Mouse (Mus musculus) olfactory bulb, adult 2 months (tissue): Measurements from ENCODE around the gene Macf1.

Experiments
- CTCF ChIP-seq: fragments of 200-500 bp; IDR thresholded peaks from 2 replicates; pipeline ENCODE4 v1.5.1; 2012; ENCODE audit warnings: low read depth, mild to moderate bottlenecking, low read length, moderate library complexity; ENCODE audit not compliant: insufficient read depth
- POLR2A ChIP-seq: fragments of 200-500 bp; IDR thresholded peaks from 2 replicates; pipeline ENCODE4 v1.6.1; 2012; ENCODE audit warnings: mild to moderate bottlenecking, low read depth, low read length, moderate library complexity; ENCODE audit not compliant: insufficient read depth

DNA sequence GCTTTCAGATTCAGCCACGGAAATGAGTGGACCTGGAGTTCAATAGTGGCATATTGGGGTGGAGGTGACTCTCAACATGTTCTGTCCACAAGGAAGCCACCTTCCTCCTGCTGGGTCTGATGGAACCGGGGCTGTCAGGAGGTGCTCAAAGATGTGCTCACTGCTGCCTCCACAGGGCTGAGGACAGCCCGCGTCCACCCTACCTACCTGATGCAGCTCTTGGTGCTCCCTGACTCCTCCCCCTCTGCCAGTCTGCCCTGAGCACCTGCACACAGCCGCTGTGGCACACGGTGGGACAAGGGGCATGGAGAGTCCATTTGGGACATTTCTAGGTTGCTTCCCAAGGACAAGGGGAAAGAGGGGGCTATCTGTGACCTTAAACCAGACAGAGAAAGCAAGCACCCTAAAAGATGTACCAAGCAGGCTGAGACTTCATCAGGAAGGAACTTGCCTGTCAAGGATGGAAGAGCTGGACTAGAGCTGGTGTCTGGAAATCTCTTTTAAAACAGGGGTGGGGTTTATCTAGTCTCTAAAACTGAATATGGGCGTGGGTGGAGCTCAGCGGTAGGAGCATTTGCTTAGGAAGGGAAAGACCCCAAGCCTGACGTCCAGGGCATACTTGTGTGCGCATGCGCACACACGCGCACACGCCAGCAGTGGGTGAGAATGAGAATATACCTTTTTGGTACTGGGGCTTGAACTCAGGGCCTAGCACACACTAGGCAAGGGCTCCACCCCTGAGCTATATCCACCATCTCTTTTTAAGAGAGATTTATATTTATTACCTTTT is 348.2 kb downstream of the Macf1 start:
- TF ChIP-seq CTCF: no peak
- no peak for TF ChIP-seq POLR2A
